Mouse (Mus musculus) liver, embryonic 12.5 days (tissue): ENCODE data around the gene Spin2d. TPM values are rescaled to one million over a fixed set of nuclear protein-coding genes. Genes with fewer than 3 reads are reported as not detected.
"Not testable (repeated sequence)": the region's sequence is repeated elsewhere in the genome, so short reads cannot be mapped to it uniquely, and the experiment has no call there.

Experiments used
- ATAC-seq: fragments of 200-750 bp; cut with Nextera tagmentation; 2 replicates; pipeline ENCODE4 v1.8.0; 2017; ENCODE audit warnings: moderate number of reproducible peaks, mild to moderate bottlenecking, moderate library complexity
- H3K27ac ChIP-seq: fragments of 300-500 bp; sonication (generic); 2 replicates; pipeline ENCODE4 v1.5.1; 2016; ENCODE audit warnings: mild to moderate bottlenecking
- H3K27me3 ChIP-seq: fragments of 300-500 bp; sonication (generic); replicated peaks from 2 replicates; pipeline ENCODE4 v1.6.1; 2016; ENCODE audit warnings: mild to moderate bottlenecking, moderate library complexity
- H3K36me3 ChIP-seq: fragments of 300-500 bp; sonication (generic); 2 replicates; pipeline ENCODE4 v1.6.1; 2016; ENCODE audit warnings: mild to moderate bottlenecking, moderate library complexity
- H3K4me1 ChIP-seq: fragments of 300-500 bp; sonication (generic); 2 replicates; pipeline ENCODE4 v1.6.1; 2016
- H3K4me2 ChIP-seq: fragments of 300-500 bp; sonication (generic); 2 replicates; pipeline ENCODE4 v1.6.1; 2016; ENCODE audit warnings: mild to moderate bottlenecking, moderate library complexity
- H3K4me3 ChIP-seq: fragments of 300-500 bp; sonication (generic); 2 replicates; pipeline ENCODE4 v1.5.1; 2016; ENCODE audit warnings: mild to moderate bottlenecking, moderate library complexity
- H3K9ac ChIP-seq: fragments of 300-500 bp; sonication (generic); 2 replicates; pipeline ENCODE4 v1.6.1; 2016; ENCODE audit warnings: mild to moderate bottlenecking, moderate library complexity
- H3K9me3 ChIP-seq: fragments of 300-500 bp; sonication (generic); replicated peaks from 2 replicates; pipeline ENCODE4 v1.6.1; 2016; ENCODE audit warnings: mild to moderate bottlenecking, moderate library complexity
- WGBS: fragments of 180-500 bp; shearing (Covaris S2); methylation state at CpG from one replicate; pipeline ENCODE4 v1.1.7; 2016; ENCODE audit not compliant: insufficient replicate concordance; 5-methylcytosine and 5-hydroxymethylcytosine counted together
- polyA plus RNA-seq: library from polyadenylated mRNA; unstranded; fragments of >200 nt; fragmentation: Nextera tagmentation; extraction: Ambion mirVana; gene quantifications from 2 replicates; pipeline ENCODE4 v1.2.1, GENCODE M21; 2016

Spin2d gene
- not detected in 2 replicates for polyA plus RNA-seq

GRCm38 (mm10) chrX:73176889-73177288, at the start of gene Spin2d:
Spin2d (minus strand) TSS chrX:73176989.
- not testable (repeated sequence) for H3K4me3 ChIP-seq, H3K4me1 ChIP-seq, H3K9me3 ChIP-seq, H3K9ac ChIP-seq, ATAC-seq, H3K4me2 ChIP-seq, H3K36me3 ChIP-seq, H3K27me3 ChIP-seq, H3K27ac ChIP-seq
- 58% methylated on average over 9 of the region's 15 CpGs for WGBS

GRCm38 (mm10) chrX:73225365-73225764, 48.6 kb upstream of the Spin2d start:
- H3K4me3 ChIP-seq = no peak overlapping the region
- no peak for ATAC-seq
- no peak overlapping the region for H3K4me2 ChIP-seq
- no peaks in the 10 kb centered on the region for H3K36me3 ChIP-seq
- 48% methylated on average over 1 of the region's 1 CpGs for WGBS
- no peak overlapping the region for H3K27ac ChIP-seq
- H3K9ac ChIP-seq = no peak overlapping the region
- H3K9me3 ChIP-seq = no peaks in the 10 kb centered on the region
- peaks cover 14% of the 10 kb centered on the region for H3K27me3 ChIP-seq
- peaks cover 6% of the 10 kb centered on the region; the same call in 1 of the 2 replicates for H3K4me1 ChIP-seq

DNA sequence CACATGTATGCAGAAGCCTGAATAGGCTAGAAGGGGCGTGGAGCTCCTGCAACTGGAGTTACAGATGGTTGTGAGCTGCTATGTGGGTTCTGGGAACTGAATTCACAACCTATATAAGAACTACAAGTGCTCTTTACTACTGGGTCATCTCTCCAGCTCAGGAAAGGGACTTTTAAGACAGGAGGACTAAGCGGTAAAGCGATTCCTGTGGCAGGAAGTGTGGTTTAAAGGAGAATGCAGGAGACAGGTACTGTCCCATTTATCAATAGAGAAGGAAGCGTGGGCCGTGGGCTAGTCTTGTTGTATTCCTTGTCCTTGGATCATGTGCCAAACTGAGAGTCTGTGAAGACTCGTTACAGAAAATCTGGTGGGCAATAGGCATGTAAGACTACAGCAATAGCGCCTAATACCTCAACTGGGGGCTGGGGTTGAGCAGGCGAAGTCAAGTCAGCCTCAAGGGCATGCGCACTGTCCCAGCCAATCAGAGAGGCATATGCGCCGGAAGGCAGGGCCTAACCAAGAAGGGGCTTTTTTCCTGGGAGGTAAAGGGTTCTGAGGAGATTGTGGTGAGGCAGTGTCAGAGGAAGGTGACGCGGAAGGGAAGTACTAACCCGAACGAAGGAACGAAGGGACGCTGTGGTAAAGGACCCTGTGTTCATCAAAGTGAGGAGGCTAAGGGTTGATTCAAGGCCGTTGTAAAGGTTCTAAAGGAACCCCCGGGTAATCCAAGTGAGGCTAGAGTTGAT, 37.2 kb upstream of the Spin2d start, which contains the start of gene Xlr4b:
Xlr4b (plus strand) TSS at position 515 of the 746 bp plus-strand sequence.
- H3K36me3 ChIP-seq, ATAC-seq, H3K4me2 ChIP-seq, H3K9me3 ChIP-seq, H3K4me3 ChIP-seq, H3K27me3 ChIP-seq, H3K27ac ChIP-seq, H3K9ac ChIP-seq, H3K4me1 ChIP-seq: not testable (repeated sequence)
- WGBS = 44% methylated on average over 19 of the region's 19 CpGs

DNA sequence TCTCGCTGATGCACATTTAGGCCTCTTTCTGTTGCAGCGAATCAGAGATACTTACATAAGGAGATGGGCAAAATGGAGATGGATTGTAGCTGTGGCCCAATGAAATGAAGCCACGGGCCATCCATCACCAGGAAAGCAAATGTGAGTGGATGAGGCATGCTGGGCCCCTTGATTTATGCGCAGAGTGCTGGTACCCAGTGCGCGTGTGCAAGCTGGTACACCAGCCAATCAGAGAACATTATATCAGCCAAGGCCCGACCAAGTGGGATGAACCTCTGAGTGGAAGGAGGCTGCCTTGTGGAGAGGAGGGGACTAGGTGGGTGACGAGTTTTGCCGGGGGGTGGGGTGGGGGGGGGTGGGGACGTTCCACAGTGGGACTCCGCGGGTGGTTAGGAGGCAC, 15.1 kb upstream of the Spin2d start, which contains the start of gene Xlr3b:
Xlr3b (plus strand) TSS at position 274 of the 400 bp plus-strand sequence.
- WGBS = 60% methylated on average over 12 of the region's 12 CpGs
- H3K9me3 ChIP-seq = not testable (repeated sequence)

GRCm38 (mm10) chrX:73149350-73149749, 27.4 kb downstream of the Spin2d start, which contains the start of gene DXBay18:
DXBay18 (minus strand) TSS chrX:73149450.
- no CpG with 5 or more reads among the region's 7 CpGs for WGBS
- not testable (repeated sequence) for H3K27ac ChIP-seq, H3K9ac ChIP-seq, H3K9me3 ChIP-seq, ATAC-seq, H3K4me2 ChIP-seq, H3K4me3 ChIP-seq, H3K4me1 ChIP-seq, H3K36me3 ChIP-seq, H3K27me3 ChIP-seq

More for the DNA sequence above, 15.1 kb upstream of the Spin2d start, which contains the start of gene Xlr3b:
- ATAC-seq, H3K4me3 ChIP-seq, H3K36me3 ChIP-seq, H3K27ac ChIP-seq, H3K4me2 ChIP-seq, H3K9ac ChIP-seq, H3K27me3 ChIP-seq, H3K4me1 ChIP-seq: not testable (repeated sequence)

- not testable (repeated sequence) for H3K4me2 ChIP-seq, H3K27me3 ChIP-seq, H3K4me1 ChIP-seq, ATAC-seq, H3K4me3 ChIP-seq, H3K9ac ChIP-seq, H3K36me3 ChIP-seq, H3K27ac ChIP-seq, H3K9me3 ChIP-seq
- WGBS = no CpG with 5 or more reads among the region's 20 CpGs
Measured at GRCm38 (mm10) chrX:73148496-73148895, 28.3 kb downstream of the Spin2d start, which contains the start of gene Xlr5b. Xlr5b (plus strand) TSS chrX:73148796.

- no CpG with 5 or more reads among the region's 7 CpGs for WGBS
- not testable (repeated sequence) for ATAC-seq, H3K9ac ChIP-seq, H3K27ac ChIP-seq, H3K36me3 ChIP-seq, H3K27me3 ChIP-seq, H3K4me2 ChIP-seq, H3K4me1 ChIP-seq, H3K9me3 ChIP-seq, H3K4me3 ChIP-seq
Measured at GRCm38 (mm10) chrX:73143218-73143618, 33.6 kb downstream of the Spin2d start.

Other genes with a start within 250 kb of the Spin2d start
- 1.2 and 1.5 TPM in 2 replicates for gene Zfp185, start 189.7 kb downstream of the Spin2d start, polyA plus RNA-seq
- not detected in 2 replicates for gene Pnma5, start 139.9 kb downstream of the Spin2d start, polyA plus RNA-seq
- gene Pnma3, start 112.2 kb downstream of the Spin2d start, polyA plus RNA-seq = not detected in 2 replicates
- 1.1 and 1.3 TPM in 2 replicates for gene Xlr4a, start 94.5 kb downstream of the Spin2d start, polyA plus RNA-seq
- gene Xlr3a, start 79.9 kb downstream of the Spin2d start, polyA plus RNA-seq = 1.6 and 2.4 TPM in 2 replicates
- gene Gm14685, start 59.9 kb downstream of the Spin2d start, polyA plus RNA-seq = 0.07 TPM in 1 of 2 replicates, not detected in the other
- not detected in 2 replicates for gene Xlr5b, start 28.2 kb downstream of the Spin2d start, polyA plus RNA-seq
- 0.12 TPM in 1 of 2 replicates, not detected in the other for gene DXBay18, start 27.5 kb downstream of the Spin2d start, polyA plus RNA-seq
- 2.9 and 3.4 TPM in 2 replicates for gene Xlr3b, start 15.2 kb upstream of the Spin2d start, polyA plus RNA-seq
- gene Xlr4b, start 37.3 kb upstream of the Spin2d start, polyA plus RNA-seq = 2.1 and 2.5 TPM in 2 replicates
- 4.4 and 4.7 TPM in 2 replicates for gene F8a, start 51.3 kb upstream of the Spin2d start, polyA plus RNA-seq
- gene Xlr4c, start 66.1 kb upstream of the Spin2d start, polyA plus RNA-seq = 0.50 and 0.51 TPM in 2 replicates
- gene Xlr3c, start 88.4 kb upstream of the Spin2d start, polyA plus RNA-seq = not detected in 2 replicates
- gene Xlr5a, start 116.0 kb upstream of the Spin2d start, polyA plus RNA-seq = not detected in 2 replicates
- not detected in 2 replicates for gene Xlr5c, start 116.0 kb upstream of the Spin2d start, polyA plus RNA-seq
- gene Gm45015, start 159.9 kb upstream of the Spin2d start, polyA plus RNA-seq = not detected in 2 replicates
- 4.0 and 4.4 TPM in 2 replicates for gene Zfp275, start 165.6 kb upstream of the Spin2d start, polyA plus RNA-seq
- gene Gm18336, start 221.7 kb upstream of the Spin2d start, polyA plus RNA-seq = not detected in 2 replicates
- gene Zfp92, start 234.1 kb upstream of the Spin2d start, polyA plus RNA-seq = not detected in 2 replicates